Mouse (Mus musculus) erythroblast, embryonic 14.5 days (primary cell): ENCODE data around the gene Grik4.

Experiments used
- GATA1 ChIP-seq: IDR thresholded peaks from 2 replicates; pipeline ENCODE4 v1.6.1; 2012; ENCODE audit warnings: low read length, inconsistent platforms, mixed read lengths
- TAL1 ChIP-seq: IDR thresholded peaks from 3 replicates; pipeline ENCODE4 v1.6.1; 2012; ENCODE audit warnings: low read length, inconsistent platforms, mixed read lengths

- TF ChIP-seq TAL1 (no peak), GATA1 (no peak)
Observed at GRCm38 (mm10) chr9:42507022-42507421, 437.3 kb downstream of the Grik4 start.
